Mouse (Mus musculus): ENCODE data around the gene Enthd1. TPM values are rescaled to one million over a fixed set of nuclear protein-coding genes. Genes with fewer than 3 reads are reported as not detected.

The Enthd1 gene
- total RNA-seq, 4 experiments from 2014 or later: not detected

GRCm38 (mm10) chr15:80485601-80486000, 79.4 kb downstream of the Enthd1 start:
- no peak for DNase-seq (ENCODE audit: low spot score in 2 of 2)

GRCm38 (mm10) chr15:80483041-80483705, 81.8 kb downstream of the Enthd1 start:
- DNase-seq (ENCODE audit: low spot score in 2 of 2): no peak

GRCm38 (mm10) chr15:80482348-80482747, 82.6 kb downstream of the Enthd1 start:
- no peak for DNase-seq (ENCODE audit: low spot score in 2 of 2)

GRCm38 (mm10) chr15:80474429-80475002, 90.4 kb downstream of the Enthd1 start:
- DNase-seq (ENCODE audit: low spot score in 2 of 2): no peak

- DNase-seq (ENCODE audit: low spot score in 2 of 2): no peak
These were observed 97.1 kb downstream of the Enthd1 start for GRCm38 (mm10) chr15:80467876-80468275.

- no peak for DNase-seq (ENCODE audit: low spot score in 2 of 2)
These were observed 102.8 kb downstream of the Enthd1 start for GRCm38 (mm10) chr15:80462106-80462505.

GRCm38 (mm10) chr15:80461446-80461845, 103.5 kb downstream of the Enthd1 start:
- no peak for DNase-seq (ENCODE audit: low spot score in 2 of 2)

GRCm38 (mm10) chr15:80460011-80460410, 104.9 kb downstream of the Enthd1 start:
- peak in 1 of 2 experiments; percentile 9 for DNase-seq (ENCODE audit: low spot score in 2 of 2)

GRCm38 (mm10) chr15:80457984-80458383, 107.0 kb downstream of the Enthd1 start:
- no peak for DNase-seq (ENCODE audit: low spot score in 2 of 2)

GRCm38 (mm10) chr15:80454486-80454885, 110.5 kb downstream of the Enthd1 start:
- no peak for DNase-seq (ENCODE audit: low spot score in 2 of 2)

GRCm38 (mm10) chr15:80452425-80452824, 112.5 kb downstream of the Enthd1 start:
- no peak for DNase-seq (ENCODE audit: low spot score in 2 of 2)

GRCm38 (mm10) chr15:80445956-80446687, 118.8 kb downstream of the Enthd1 start:
- no peak for DNase-seq (ENCODE audit: low spot score in 2 of 2)

GRCm38 (mm10) chr15:80440195-80440594, 124.8 kb downstream of the Enthd1 start:
- DNase-seq (ENCODE audit: low spot score in 2 of 2): no peak

GRCm38 (mm10) chr15:80438423-80438822, 126.5 kb downstream of the Enthd1 start:
- no peak for DNase-seq (ENCODE audit: low spot score in 2 of 2)

- no peak for DNase-seq (ENCODE audit: low spot score in 2 of 2)
These were observed 127.0 kb downstream of the Enthd1 start for GRCm38 (mm10) chr15:80437996-80438395.

- DNase-seq (ENCODE audit: low spot score in 2 of 2): no peak
These were observed 128.0 kb downstream of the Enthd1 start for GRCm38 (mm10) chr15:80436961-80437360.

- DNase-seq (ENCODE audit: low spot score in 2 of 2): no peak
These were observed 134.6 kb downstream of the Enthd1 start for GRCm38 (mm10) chr15:80430324-80430723.

- peak in 1 of 2 experiments; percentile 42 for DNase-seq (ENCODE audit: low spot score in 2 of 2)
These were observed 146.8 kb downstream of the Enthd1 start for GRCm38 (mm10) chr15:80418146-80418545.

GRCm38 (mm10) chr15:80417066-80417465, 147.9 kb downstream of the Enthd1 start:
- no peak for DNase-seq (ENCODE audit: low spot score in 2 of 2)

GRCm38 (mm10) chr15:80415132-80415531, 149.8 kb downstream of the Enthd1 start:
- DNase-seq (ENCODE audit: low spot score in 2 of 2): no peak

- peak in 1 of 2 experiments; percentile 59 for DNase-seq (ENCODE audit: low spot score in 2 of 2)
These were observed 150.8 kb downstream of the Enthd1 start for GRCm38 (mm10) chr15:80413988-80414721.

- no peak for DNase-seq (ENCODE audit: low spot score in 2 of 2)
These were observed 151.9 kb downstream of the Enthd1 start for GRCm38 (mm10) chr15:80413070-80413469.
